Mouse (Mus musculus) olfactory bulb, adult 2 months (tissue): ENCODE results near the gene Trim32.

Experiments used
- CTCF ChIP-seq: fragments of 200-500 bp; IDR thresholded peaks from 2 replicates; pipeline ENCODE4 v1.5.1; 2012; ENCODE audit warnings: low read depth, mild to moderate bottlenecking, low read length, moderate library complexity; ENCODE audit not compliant: insufficient read depth
- POLR2A ChIP-seq: fragments of 200-500 bp; IDR thresholded peaks from 2 replicates; pipeline ENCODE4 v1.6.1; 2012; ENCODE audit warnings: mild to moderate bottlenecking, low read depth, low read length, moderate library complexity; ENCODE audit not compliant: insufficient read depth

DNA sequence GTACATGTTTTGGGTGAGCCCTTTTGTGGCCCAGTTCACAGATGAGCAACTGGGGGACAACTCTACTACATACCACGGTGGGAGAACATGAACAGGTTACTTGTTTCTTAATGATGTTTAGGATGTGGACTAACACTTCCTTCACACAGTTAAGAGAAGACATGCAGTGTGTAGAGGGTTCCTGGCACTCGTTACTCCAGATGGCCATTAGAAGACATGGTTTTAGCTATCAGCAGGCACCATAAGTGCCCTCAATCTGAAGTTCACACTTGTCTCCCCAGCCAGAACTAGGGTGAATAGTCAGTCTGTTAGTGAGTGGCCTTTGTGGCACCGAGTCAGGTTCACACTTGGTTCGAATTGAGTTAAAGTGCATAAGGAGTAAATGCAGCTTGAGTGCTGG is 3.3 kb downstream of the Trim32 start:
- TF ChIP-seq CTCF (no peak), POLR2A (no peak)
